Mouse (Mus musculus) heart, adult 2 months (tissue): ENCODE measurements around the gene Maml1.

Experiments
- CTCF ChIP-seq: fragments of 200-600 bp; IDR thresholded peaks from 2 replicates; pipeline ENCODE4 v1.8.1; 2022; ENCODE audit warnings: antibody characterized with exemption, mild to moderate bottlenecking, moderate library complexity
- POLR2A ChIP-seq: fragments of 200-500 bp; IDR thresholded peaks from 2 replicates; pipeline ENCODE4 v1.6.1; 2011; ENCODE audit warnings: mild to moderate bottlenecking, low read depth, low read length, control low read depth; ENCODE audit not compliant: insufficient read depth

GRCm38 (mm10) chr11:50279005-50279404 is 13.1 kb downstream of the Maml1 start:
- TF ChIP-seq CTCF: no peak
- TF ChIP-seq POLR2A: no peak
